Mouse (Mus musculus) embryonic fibroblast, embryonic 13.5 days (primary cell): ENCODE results near the gene Kl. TPM values are rescaled to one million over a fixed set of nuclear protein-coding genes. Genes with fewer than 3 reads are reported as not detected.

Experiments
- H3K27ac ChIP-seq: 2 replicates; pipeline ENCODE4 v1.5.1; 2012; ENCODE audit warnings: low read length, control low read depth, inconsistent platforms; ENCODE audit not compliant: insufficient read depth
- H3K4me1 ChIP-seq: 2 replicates; pipeline ENCODE4 v1.6.1; 2011; ENCODE audit warnings: low read length; ENCODE audit not compliant: control insufficient read depth, insufficient read depth
- H3K4me3 ChIP-seq: 2 replicates; pipeline ENCODE4 v1.5.1; 2011; ENCODE audit warnings: mild to moderate bottlenecking, control low read depth, low read length; ENCODE audit not compliant: insufficient read depth
- CTCF ChIP-seq: IDR thresholded peaks from 2 replicates; pipeline ENCODE4 v1.5.1; 2011; ENCODE audit warnings: mild to moderate bottlenecking, control low read depth, low read length, moderate library complexity, borderline replicate concordance; ENCODE audit not compliant: insufficient read depth
- POLR2A ChIP-seq: IDR thresholded peaks from 2 replicates; pipeline ENCODE4 v1.6.1; 2011; ENCODE audit warnings: low read depth, mild to moderate bottlenecking, control low read depth, low read length, moderate library complexity
- polyA plus RNA-seq: library from polyadenylated mRNA; stranded (reverse); fragments of >200 nt; gene quantifications from 2 replicates; pipeline ENCODE4 v1.2.4, GENCODE M21; 2011; ENCODE audit warnings: low read depth; ENCODE audit not compliant: missing spikeins, insufficient read length

The Kl gene
- polyA plus RNA-seq, 1 experiment = not detected

GRCm38 (mm10) chr5:150932596-150932995 is 19.8 kb upstream of the Kl start:
- TF ChIP-seq CTCF (no peak), POLR2A (no peak)
- H3K4me1 ChIP-seq = peaks cover 4% of the 10 kb centered on the region; the same call in 1 of the 2 replicates
- no peak overlapping the region for H3K27ac ChIP-seq
- no peak overlapping the region for H3K4me3 ChIP-seq

GRCm38 (mm10) chr5:150936213-150936612 is 16.2 kb upstream of the Kl start:
- no peak overlapping the region for H3K4me3 ChIP-seq
- TF ChIP-seq CTCF = no peak
- no peak for TF ChIP-seq POLR2A
- H3K4me1 ChIP-seq = peaks cover 4% of the 10 kb centered on the region; the same call in 1 of the 2 replicates
- no peak overlapping the region for H3K27ac ChIP-seq

- TF ChIP-seq POLR2A (no peak), CTCF (no peak)
- H3K27ac ChIP-seq = no peak overlapping the region
- no peak overlapping the region for H3K4me3 ChIP-seq
Observed at GRCm38 (mm10) chr5:150936807-150937206, 15.6 kb upstream of the Kl start.

GRCm38 (mm10) chr5:150937501-150937900 is 14.9 kb upstream of the Kl start:
- H3K4me1 ChIP-seq = peaks cover 4% of the 10 kb centered on the region; the same call in 1 of the 2 replicates
- H3K4me3 ChIP-seq = no peak overlapping the region
- H3K27ac ChIP-seq = no peak overlapping the region
- no peak for TF ChIP-seq POLR2A
- TF ChIP-seq CTCF = no peak

More at GRCm38 (mm10) chr5:150936807-150937206, 15.6 kb upstream of the Kl start:
- H3K4me1 ChIP-seq = peaks cover 4% of the 10 kb centered on the region; the same call in 1 of the 2 replicates

GRCm38 (mm10) chr5:150945576-150945975 is 6.8 kb upstream of the Kl start:
- no peak overlapping the region for H3K27ac ChIP-seq
- no peak overlapping the region for H3K4me3 ChIP-seq
- no peaks in the 10 kb centered on the region for H3K4me1 ChIP-seq
- TF ChIP-seq CTCF (no peak), POLR2A (no peak)

- no peak for TF ChIP-seq CTCF
- no peak for TF ChIP-seq POLR2A
- H3K4me1 ChIP-seq = no peaks in the 10 kb centered on the region
- H3K27ac ChIP-seq = no peak overlapping the region
- no peak overlapping the region for H3K4me3 ChIP-seq
Observed at GRCm38 (mm10) chr5:150949131-150949530, 3.3 kb upstream of the Kl start.

- Histone ChIP-seq H3K4me1 (no peaks in the 10 kb centered on the region), H3K4me3 (no peak overlapping the region), H3K27ac (no peak overlapping the region)
- no peak for TF ChIP-seq POLR2A
- TF ChIP-seq CTCF = no peak
Observed at GRCm38 (mm10) chr5:150951325-150951724, 1.1 kb upstream of the Kl start.

GRCm38 (mm10) chr5:150952669-150953521 is 488 bp downstream of the Kl start:
- Histone ChIP-seq H3K4me3 (peak overlapping the region; percentile 8; the same call in 1 of the 2 replicates), H3K4me1 (no peaks in the 10 kb centered on the region), H3K27ac (no peak overlapping the region)
- no peak; the same call in 1 of the 2 replicates for TF ChIP-seq CTCF
- TF ChIP-seq POLR2A = no peak

GRCm38 (mm10) chr5:150954791-150955190 is 2.4 kb downstream of the Kl start:
- TF ChIP-seq POLR2A = no peak
- no peak for TF ChIP-seq CTCF

GRCm38 (mm10) chr5:150959861-150960260 is 7.5 kb downstream of the Kl start:
- TF ChIP-seq CTCF (no peak), POLR2A (no peak)
- H3K27ac ChIP-seq = no peak overlapping the region
- no peaks in the 10 kb centered on the region for H3K4me1 ChIP-seq
- H3K4me3 ChIP-seq = no peak overlapping the region

More at GRCm38 (mm10) chr5:150954791-150955190, 2.4 kb downstream of the Kl start:
- H3K4me1 ChIP-seq = no peaks in the 10 kb centered on the region
- H3K4me3 ChIP-seq = no peak overlapping the region
- no peak overlapping the region for H3K27ac ChIP-seq

GRCm38 (mm10) chr5:150961615-150962014 is 9.2 kb downstream of the Kl start:
- H3K27ac ChIP-seq = no peak overlapping the region
- no peak overlapping the region for H3K4me3 ChIP-seq
- H3K4me1 ChIP-seq = no peaks in the 10 kb centered on the region
- no peak for TF ChIP-seq CTCF
- TF ChIP-seq POLR2A = no peak
